Mouse (Mus musculus) limb, embryonic 10.5 days (tissue): ENCODE measurements around the gene Zcchc17. TPM values are rescaled to one million over a fixed set of nuclear protein-coding genes. Genes with fewer than 3 reads are reported as not detected.

Experiments used
- DNase-seq: peaks from one replicate; pipeline ENCODE4 v3.0.0-alpha.2; 2017; ENCODE audit warnings: low spot score
- H3K27ac ChIP-seq: fragments of 300-500 bp; sonication (generic); 2 replicates; pipeline ENCODE4 v1.5.1; 2016; ENCODE audit warnings: mild to moderate bottlenecking
- H3K27me3 ChIP-seq: fragments of 300-500 bp; sonication (generic); 2 replicates; pipeline ENCODE4 v1.6.1; 2016; ENCODE audit warnings: low read depth, mild to moderate bottlenecking; ENCODE audit not compliant: poor library complexity, severe bottlenecking
- H3K36me3 ChIP-seq: fragments of 300-500 bp; sonication (generic); 2 replicates; pipeline ENCODE4 v1.6.1; 2016; ENCODE audit warnings: mild to moderate bottlenecking, moderate library complexity
- H3K4me1 ChIP-seq: fragments of 300-500 bp; sonication (generic); 2 replicates; pipeline ENCODE4 v1.6.1; 2016
- H3K4me3 ChIP-seq: fragments of 300-500 bp; sonication (generic); 2 replicates; pipeline ENCODE4 v1.5.1; 2016; ENCODE audit warnings: mild to moderate bottlenecking, moderate library complexity
- H3K9me3 ChIP-seq: fragments of 300-500 bp; sonication (generic); replicated peaks from 2 replicates; pipeline ENCODE4 v1.6.1; 2016; ENCODE audit warnings: mild to moderate bottlenecking
- WGBS: fragments of 180-500 bp; shearing (Covaris S2); methylation state at CpG from one replicate; pipeline ENCODE4 v1.1.7; 2016; 5-methylcytosine and 5-hydroxymethylcytosine counted together
- polyA plus RNA-seq: library from polyadenylated mRNA; unstranded; fragments of >200 nt; fragmentation: Nextera tagmentation; extraction: Ambion mirVana; gene quantifications from 2 replicates; pipeline ENCODE4 v1.2.1, GENCODE M21; 2016

Zcchc17 gene
- polyA plus RNA-seq, 1 experiment from 2014 or later: 72.9 TPM

GRCm38 (mm10) chr4:130312526-130312925 is 47.2 kb downstream of the Zcchc17 start:
- Histone ChIP-seq H3K27ac (no peak overlapping the region), H3K9me3 (no peaks in the 10 kb centered on the region), H3K27me3 (peaks cover 45% of the 10 kb centered on the region), H3K4me1 (peaks cover 19% of the 10 kb centered on the region), H3K36me3 (peaks cover 33% of the 10 kb centered on the region), H3K4me3 (no peak overlapping the region)
- no peak for DNase-seq
- 85% methylated on average over 3 of the region's 3 CpGs for WGBS

GRCm38 (mm10) chr4:130309254-130309653 is 50.5 kb downstream of the Zcchc17 start:
- H3K4me3 ChIP-seq: peak overlapping the region; percentile 61
- H3K27me3 ChIP-seq: peaks cover 78% of the 10 kb centered on the region
- 41% methylated on average over 8 of the region's 8 CpGs for WGBS
- H3K36me3 ChIP-seq: peaks cover 4% of the 10 kb centered on the region
- no peak for DNase-seq
- H3K27ac ChIP-seq: 0 out of 2 replicates have a peak overlapping the region, but pooled peaks have one; percentile 20
- peaks cover 27% of the 10 kb centered on the region for H3K4me1 ChIP-seq
- no peaks in the 10 kb centered on the region for H3K9me3 ChIP-seq

- peaks cover 78% of the 10 kb centered on the region for H3K27me3 ChIP-seq
- no peaks in the 10 kb centered on the region; the same call in 1 of the 2 replicates for H3K36me3 ChIP-seq
- peak; percentile 66 for DNase-seq
- no peaks in the 10 kb centered on the region for H3K9me3 ChIP-seq
- H3K27ac ChIP-seq: 0 out of 2 replicates have a peak within 1 kb of the TSS, but pooled peaks have one; percentile 20
- under 1% methylated on average over 52 of the region's 52 CpGs for WGBS
- H3K4me3 ChIP-seq: peak within 1 kb of the TSS; percentile 61
- H3K4me1 ChIP-seq: peaks cover 27% of the 10 kb centered on the region
These were observed 51.3 kb downstream of the Zcchc17 start, which contains the start of the genes Fabp3 and Gm10570 for GRCm38 (mm10) chr4:130308231-130309081. TSS of gene Fabp3 (plus strand) at chr4:130308595. TSS of gene Gm10570 (minus strand) at chr4:130308674.

DNA sequence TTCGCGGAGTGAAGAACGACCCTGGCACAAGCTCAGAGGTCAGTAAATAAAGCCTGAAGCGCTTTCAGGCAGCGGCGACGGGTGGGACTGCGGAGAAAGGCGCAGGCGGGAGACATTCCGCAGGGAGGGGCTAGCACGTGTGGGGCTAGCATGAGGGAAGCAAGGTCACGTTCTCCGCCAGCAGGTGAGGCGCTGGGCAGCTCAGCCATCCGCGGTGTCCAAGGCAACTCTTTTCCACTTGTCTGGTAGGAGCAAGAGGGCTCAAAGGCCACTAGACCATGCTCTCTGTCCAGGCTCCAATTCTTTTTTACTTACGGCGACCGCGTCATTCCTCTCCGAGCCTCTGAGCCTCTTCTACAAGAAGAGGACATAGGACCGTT is 51.9 kb downstream of the Zcchc17 start:
- peak; percentile 79 for DNase-seq
- no peak overlapping the region for H3K27ac ChIP-seq
- H3K9me3 ChIP-seq: no peaks in the 10 kb centered on the region
- H3K4me1 ChIP-seq: peaks cover 27% of the 10 kb centered on the region
- WGBS: under 1% methylated on average over 23 of the region's 23 CpGs
- peak overlapping the region; percentile 61 for H3K4me3 ChIP-seq
- no peaks in the 10 kb centered on the region for H3K36me3 ChIP-seq
- peaks cover 78% of the 10 kb centered on the region for H3K27me3 ChIP-seq

DNA sequence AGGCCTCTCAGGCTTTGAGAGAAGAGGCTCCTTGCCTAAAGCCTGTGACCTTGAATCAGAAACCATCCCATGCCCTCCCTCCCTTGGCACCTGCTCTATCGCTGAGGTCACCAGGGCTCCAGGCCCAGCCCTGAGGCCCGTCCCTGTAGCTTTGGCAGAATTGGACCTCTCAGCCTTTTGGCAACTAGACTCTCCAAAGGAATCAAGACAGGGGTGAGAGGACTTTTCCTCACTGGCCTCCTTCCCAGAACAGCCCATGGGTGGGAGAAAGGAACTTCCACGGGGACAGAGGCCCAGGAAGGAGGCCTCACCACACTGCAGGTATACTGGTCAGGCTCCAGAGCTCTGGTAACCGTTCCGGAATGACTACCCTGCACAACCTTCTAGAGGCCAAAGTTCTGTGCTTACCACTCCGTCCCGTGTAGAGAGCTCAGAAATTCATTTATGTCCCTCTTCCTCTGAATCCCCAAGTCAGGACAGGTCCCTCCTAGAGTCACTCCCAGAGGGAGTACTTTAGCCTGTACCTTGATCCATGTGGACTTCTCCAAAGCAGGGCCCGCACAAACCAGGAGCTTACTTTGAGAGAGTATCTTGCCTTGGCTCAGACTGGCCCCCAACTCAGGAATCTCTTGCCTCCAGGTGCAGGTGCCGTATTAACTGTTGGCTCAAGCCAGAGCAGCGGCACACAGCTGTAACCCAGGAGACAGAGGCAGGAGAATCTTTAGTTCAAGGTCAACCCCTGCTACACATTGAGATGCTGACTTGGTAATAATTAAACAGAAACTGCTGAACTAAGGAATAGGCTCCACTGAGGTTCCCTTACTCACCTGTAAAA is 52.7 kb downstream of the Zcchc17 start:
- no peaks in the 10 kb centered on the region for H3K36me3 ChIP-seq
- peak overlapping the region; percentile 61 for H3K4me3 ChIP-seq
- DNase-seq: no peak
- peaks cover 27% of the 10 kb centered on the region for H3K4me1 ChIP-seq
- H3K27me3 ChIP-seq: peaks cover 78% of the 10 kb centered on the region
- no peaks in the 10 kb centered on the region for H3K9me3 ChIP-seq
- H3K27ac ChIP-seq: no peak overlapping the region
- 72% methylated on average over 10 of the region's 10 CpGs for WGBS

DNA sequence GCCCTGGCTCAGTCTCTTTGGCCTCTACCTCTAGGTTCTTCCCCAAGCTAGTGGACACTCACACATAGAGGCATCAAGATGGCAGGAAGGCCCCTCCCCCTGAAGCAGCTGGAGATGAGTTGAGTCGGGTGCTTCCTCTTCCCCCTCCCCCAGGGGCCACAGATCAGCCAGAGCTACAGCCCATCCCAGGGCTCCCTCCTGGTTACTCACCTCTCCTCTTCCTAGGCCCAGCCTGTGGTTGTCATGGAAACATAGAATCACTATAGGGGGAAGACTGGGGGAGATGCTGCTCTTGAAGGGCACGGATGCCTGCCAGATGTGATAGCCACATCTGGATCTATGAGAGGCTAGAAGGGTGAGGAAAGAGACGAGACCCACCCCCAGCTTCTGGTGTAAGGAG is 55.0 kb downstream of the Zcchc17 start:
- 24% methylated on average over 3 of the region's 3 CpGs for WGBS
- Histone ChIP-seq H3K27ac (no peak overlapping the region), H3K4me1 (peaks cover 27% of the 10 kb centered on the region), H3K4me3 (no peak overlapping the region), H3K9me3 (no peaks in the 10 kb centered on the region), H3K36me3 (no peaks in the 10 kb centered on the region), H3K27me3 (peaks cover 55% of the 10 kb centered on the region)
- no peak for DNase-seq

DNA sequence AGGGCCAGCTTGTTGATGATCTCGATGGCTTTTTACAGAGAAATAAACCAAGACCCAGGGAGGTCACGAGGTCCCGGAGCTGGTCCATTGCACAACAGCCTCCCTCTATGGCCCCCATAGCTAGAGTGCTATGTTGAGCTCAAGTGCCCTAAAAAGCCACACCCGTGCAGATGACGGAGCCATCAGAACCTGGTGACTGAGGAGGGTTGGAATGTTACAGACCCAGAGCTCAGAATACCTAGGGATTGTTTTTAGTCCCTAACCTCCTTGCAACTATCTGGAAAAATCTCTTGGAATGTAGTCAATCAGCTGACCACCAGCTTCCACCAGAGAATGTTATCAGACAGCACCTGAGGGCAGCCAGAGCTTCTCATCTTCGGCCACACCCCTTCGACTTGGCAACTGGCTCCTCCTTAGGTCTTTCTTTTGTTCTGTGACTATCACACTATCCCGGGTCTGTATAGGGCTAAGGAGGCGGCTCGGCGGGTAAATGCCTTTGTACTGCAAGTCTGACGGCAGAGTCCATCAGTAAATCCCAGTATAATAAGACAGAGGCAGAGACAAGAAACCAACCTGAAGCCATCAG is 57.4 kb downstream of the Zcchc17 start:
- Histone ChIP-seq H3K27ac (no peak overlapping the region), H3K27me3 (peaks cover 32% of the 10 kb centered on the region), H3K9me3 (no peaks in the 10 kb centered on the region), H3K36me3 (no peaks in the 10 kb centered on the region), H3K4me1 (peaks cover 7% of the 10 kb centered on the region), H3K4me3 (no peak overlapping the region)
- DNase-seq: no peak
- whole genome bisulfite sequencing: 65% methylated on average over 12 of the region's 12 CpGs

DNA sequence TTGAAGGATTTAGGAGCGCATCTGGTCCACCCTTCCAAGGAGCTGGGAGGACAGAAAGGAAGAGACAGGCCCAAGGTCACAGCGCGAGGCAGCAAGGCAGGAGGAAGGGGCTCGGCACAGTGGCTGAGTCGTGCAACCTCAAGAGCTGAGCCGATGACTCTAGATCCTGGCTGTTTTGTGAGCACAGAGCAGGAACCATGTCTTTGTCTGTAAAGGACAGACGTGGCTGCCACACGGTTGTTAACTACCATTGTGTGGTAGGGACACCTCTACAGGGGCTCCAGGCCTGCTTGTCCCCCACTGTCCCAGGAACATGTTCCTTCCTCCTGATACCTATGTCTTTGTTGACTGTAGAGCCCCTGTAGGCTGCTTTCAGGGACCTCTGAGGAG is 60.1 kb downstream of the Zcchc17 start:
- WGBS: 77% methylated on average over 8 of the region's 8 CpGs
- Histone ChIP-seq H3K4me1 (peaks cover 11% of the 10 kb centered on the region), H3K27ac (no peak overlapping the region; the same call in 1 of the 2 replicates), H3K4me3 (no peak overlapping the region), H3K9me3 (no peaks in the 10 kb centered on the region), H3K36me3 (no peaks in the 10 kb centered on the region), H3K27me3 (peaks cover 4% of the 10 kb centered on the region)
- no peak for DNase-seq

GRCm38 (mm10) chr4:130298877-130299628 is 60.7 kb downstream of the Zcchc17 start:
- peaks cover 9% of the 10 kb centered on the region for H3K4me1 ChIP-seq
- H3K4me3 ChIP-seq: no peak overlapping the region
- 77% methylated on average over 11 of the region's 11 CpGs for WGBS
- DNase-seq: no peak
- no peak overlapping the region for H3K27ac ChIP-seq
- no peaks in the 10 kb centered on the region for H3K36me3 ChIP-seq
- no peaks in the 10 kb centered on the region for H3K27me3 ChIP-seq
- H3K9me3 ChIP-seq: no peaks in the 10 kb centered on the region

DNA sequence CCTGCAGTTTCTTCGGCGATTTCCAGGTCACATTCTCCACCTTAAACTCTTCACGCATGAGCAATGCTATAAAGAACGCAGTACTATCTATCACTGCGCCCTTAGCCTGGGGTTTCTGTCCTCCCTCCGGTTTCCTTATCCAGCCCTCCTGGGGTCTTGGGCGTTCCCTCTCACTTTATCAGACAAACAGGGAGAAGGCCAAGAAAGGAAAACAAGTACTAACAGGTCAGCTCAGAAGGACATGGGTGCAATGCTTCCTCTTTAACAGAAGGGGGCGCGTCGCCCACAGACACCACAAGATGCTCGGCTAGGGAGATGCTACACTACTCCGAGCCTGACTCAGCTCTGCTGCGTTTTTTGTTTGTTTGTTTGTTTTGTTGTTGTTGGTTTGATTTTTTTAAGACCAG is 62.6 kb downstream of the Zcchc17 start:
- no peak overlapping the region for H3K27ac ChIP-seq
- peaks cover 9% of the 10 kb centered on the region for H3K4me1 ChIP-seq
- no peaks in the 10 kb centered on the region for H3K9me3 ChIP-seq

DNA sequence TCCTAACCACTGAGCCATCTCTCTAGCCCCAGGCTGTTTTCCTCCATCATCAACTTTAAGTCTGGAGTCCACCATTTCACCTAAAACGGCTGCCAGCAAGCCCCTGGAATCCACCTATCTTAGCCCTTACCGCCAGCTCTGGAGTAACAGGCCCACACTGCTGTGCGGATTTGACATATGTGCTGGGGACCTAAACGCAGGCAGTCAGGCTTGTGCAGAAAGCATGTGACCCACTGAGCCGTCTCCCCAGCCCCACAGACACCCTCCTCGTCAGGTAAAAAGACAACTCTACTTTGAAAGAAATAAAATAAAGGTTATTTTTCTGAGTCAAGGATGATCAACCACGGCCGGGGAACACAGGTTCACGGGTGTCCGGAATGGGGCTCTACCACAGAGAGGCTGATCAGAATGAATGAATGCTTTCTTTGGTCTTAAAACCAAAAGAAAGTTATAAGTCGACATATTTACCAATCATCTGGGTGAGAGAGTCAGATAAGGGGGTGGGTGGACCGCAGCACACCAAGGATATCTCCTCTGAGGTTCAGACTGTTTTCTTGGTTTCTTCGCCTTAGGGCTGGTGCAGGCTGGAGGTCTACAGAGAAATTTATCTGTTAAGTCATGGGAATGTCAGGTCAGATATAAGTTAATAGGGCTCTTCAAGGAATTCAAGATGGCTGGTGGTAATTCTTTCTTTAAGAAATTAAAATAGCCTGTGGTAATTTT is 63.3 kb downstream of the Zcchc17 start:
- WGBS: 88% methylated on average over 13 of the region's 13 CpGs
- no peaks in the 10 kb centered on the region for H3K27me3 ChIP-seq
- H3K4me1 ChIP-seq: peaks cover 9% of the 10 kb centered on the region
- H3K27ac ChIP-seq: no peak overlapping the region
- no peak overlapping the region for H3K4me3 ChIP-seq
- H3K9me3 ChIP-seq: no peaks in the 10 kb centered on the region
- no peak for DNase-seq
- H3K36me3 ChIP-seq: no peaks in the 10 kb centered on the region

More for the DNA sequence above, 62.6 kb downstream of the Zcchc17 start:
- Histone ChIP-seq H3K36me3 (no peaks in the 10 kb centered on the region), H3K27me3 (no peaks in the 10 kb centered on the region), H3K4me3 (no peak overlapping the region)
- DNase-seq: peak; percentile 48
- 27% methylated on average over 13 of the region's 13 CpGs for WGBS
